Mouse (Mus musculus) kidney, embryonic 14.5 days (tissue): Measurements from ENCODE around the gene Ppm1l. TPM values are rescaled to one million over a fixed set of nuclear protein-coding genes. Genes with fewer than 3 reads are reported as not detected.

Experiments used
- ATAC-seq: fragments of 200-750 bp; cut with Nextera tagmentation; 2 replicates; pipeline ENCODE4 v1.8.0; 2017; ENCODE audit warnings: moderate number of reproducible peaks, mild to moderate bottlenecking, moderate TSS enrichment, moderate library complexity; ENCODE audit not compliant: low FRiP score, low TSS enrichment
- H3K27ac ChIP-seq: fragments of 300-500 bp; sonication (generic); 2 replicates; pipeline ENCODE4 v1.5.1; 2014; ENCODE audit warnings: low read depth, mild to moderate bottlenecking, low read length, moderate library complexity, mixed read lengths
- H3K27me3 ChIP-seq: fragments of 300-500 bp; sonication (generic); 2 replicates; pipeline ENCODE4 v1.6.1; 2014; ENCODE audit warnings: mild to moderate bottlenecking, low read length; ENCODE audit not compliant: control insufficient read depth, insufficient read depth
- H3K36me3 ChIP-seq: fragments of 300-500 bp; sonication (generic); 2 replicates; pipeline ENCODE4 v1.6.1; 2014; ENCODE audit warnings: low read length, mixed read lengths; ENCODE audit not compliant: control insufficient read depth, insufficient read depth
- H3K4me1 ChIP-seq: fragments of 300-500 bp; sonication (generic); 2 replicates; pipeline ENCODE4 v1.6.1; 2014; ENCODE audit warnings: low read length, mixed read lengths; ENCODE audit not compliant: control insufficient read depth, insufficient read depth
- H3K4me2 ChIP-seq: fragments of 300-500 bp; sonication (generic); replicated peaks from 2 replicates; pipeline ENCODE4 v1.6.1; 2014; ENCODE audit warnings: low read depth, mild to moderate bottlenecking, low read length
- H3K4me3 ChIP-seq: fragments of 300-500 bp; sonication (generic); 2 replicates; pipeline ENCODE4 v1.5.1; 2014; ENCODE audit warnings: mild to moderate bottlenecking, low read length
- H3K9ac ChIP-seq: fragments of 300-500 bp; sonication (generic); 2 replicates; pipeline ENCODE4 v1.6.1; 2014; ENCODE audit warnings: low read depth, mild to moderate bottlenecking, low read length, moderate library complexity
- H3K9me3 ChIP-seq: fragments of 300-500 bp; sonication (generic); 2 replicates; pipeline ENCODE4 v1.6.1; 2016; ENCODE audit warnings: low read length; ENCODE audit not compliant: control insufficient read depth
- WGBS: fragments of 180-500 bp; shearing (Covaris S2); extraction: QIAGEN DNeasy Blood & Tissue Kit; methylation state at CpG from one replicate; pipeline ENCODE4 v1.1.7; 2014; 5-methylcytosine and 5-hydroxymethylcytosine counted together
- polyA plus RNA-seq: library from polyadenylated mRNA; unstranded; fragments of >200 nt; fragmentation: Nextera tagmentation; extraction: Ambion mirVana; gene quantifications from 2 replicates; pipeline ENCODE4 v1.2.1, GENCODE M21; 2014

Gene Ppm1l
- polyA plus RNA-seq: 4.8 and 6.7 TPM in 2 replicates

- peaks cover 15% of the 10 kb centered on the region for H3K4me1 ChIP-seq
- H3K27ac ChIP-seq: peak within 1 kb of the TSS; percentile 71
- no peaks in the 10 kb centered on the region for H3K27me3 ChIP-seq
- no peaks in the 10 kb centered on the region for H3K9me3 ChIP-seq
- peak; percentile 97 for ATAC-seq
- under 1% methylated on average over 60 of the region's 80 CpGs for whole genome bisulfite sequencing
- peak within 1 kb of the TSS; percentile 96 for H3K4me2 ChIP-seq
- H3K36me3 ChIP-seq: no peaks in the 10 kb centered on the region
- H3K4me3 ChIP-seq: peak within 1 kb of the TSS; percentile 60
- peak within 1 kb of the TSS; percentile 84 for H3K9ac ChIP-seq
Observed at GRCm38 (mm10) chr3:69316391-69317195, at the start of gene Ppm1l. Gene Ppm1l (plus strand): TSS chr3:69316861.

GRCm38 (mm10) chr3:69271812-69272211, 44.8 kb upstream of the Ppm1l start:
- no peak overlapping the region for H3K27ac ChIP-seq
- no peak for ATAC-seq
- WGBS: 69% methylated on average over 7 of the region's 7 CpGs

GRCm38 (mm10) chr3:69274018-69274663, 42.5 kb upstream of the Ppm1l start:
- no peak overlapping the region for H3K27ac ChIP-seq
- no peaks in the 10 kb centered on the region for H3K36me3 ChIP-seq
- H3K4me1 ChIP-seq: no peaks in the 10 kb centered on the region
- no peak overlapping the region for H3K9ac ChIP-seq
- WGBS: 88% methylated on average over 16 of the region's 16 CpGs
- no peaks in the 10 kb centered on the region for H3K9me3 ChIP-seq
- H3K4me3 ChIP-seq: no peak overlapping the region
- no peak overlapping the region for H3K4me2 ChIP-seq
- H3K27me3 ChIP-seq: no peaks in the 10 kb centered on the region
- no peak for ATAC-seq

More at GRCm38 (mm10) chr3:69271812-69272211, 44.8 kb upstream of the Ppm1l start:
- Histone ChIP-seq H3K4me3 (no peak overlapping the region), H3K27me3 (no peaks in the 10 kb centered on the region), H3K36me3 (no peaks in the 10 kb centered on the region), H3K4me2 (no peak overlapping the region), H3K9me3 (no peaks in the 10 kb centered on the region), H3K4me1 (no peaks in the 10 kb centered on the region), H3K9ac (no peak overlapping the region)

GRCm38 (mm10) chr3:69274664-69275312, 41.9 kb upstream of the Ppm1l start:
- Histone ChIP-seq H3K4me1 (no peaks in the 10 kb centered on the region), H3K36me3 (no peaks in the 10 kb centered on the region), H3K9ac (no peak overlapping the region), H3K27me3 (no peaks in the 10 kb centered on the region), H3K4me2 (no peak overlapping the region), H3K9me3 (no peaks in the 10 kb centered on the region), H3K4me3 (no peak overlapping the region), H3K27ac (no peak overlapping the region)
- WGBS: 86% methylated on average over 15 of the region's 15 CpGs
- no peak for ATAC-seq

- 89% methylated on average over 6 of the region's 6 CpGs for WGBS
- no peaks in the 10 kb centered on the region for H3K9me3 ChIP-seq
Observed at GRCm38 (mm10) chr3:69278648-69279047, 38.0 kb upstream of the Ppm1l start.

GRCm38 (mm10) chr3:69282406-69282805, 34.3 kb upstream of the Ppm1l start:
- Histone ChIP-seq H3K9ac (no peak overlapping the region), H3K27me3 (no peaks in the 10 kb centered on the region), H3K4me3 (no peak overlapping the region), H3K9me3 (no peaks in the 10 kb centered on the region), H3K4me1 (no peaks in the 10 kb centered on the region), H3K27ac (no peak overlapping the region), H3K4me2 (no peak overlapping the region), H3K36me3 (no peaks in the 10 kb centered on the region)
- WGBS: 84% methylated on average over 9 of the region's 9 CpGs
- ATAC-seq: no peak

More at GRCm38 (mm10) chr3:69278648-69279047, 38.0 kb upstream of the Ppm1l start:
- Histone ChIP-seq H3K27ac (no peak overlapping the region), H3K36me3 (no peaks in the 10 kb centered on the region), H3K4me2 (no peak overlapping the region), H3K4me3 (no peak overlapping the region), H3K27me3 (no peaks in the 10 kb centered on the region), H3K9ac (no peak overlapping the region), H3K4me1 (no peaks in the 10 kb centered on the region)
- no peak for ATAC-seq

- Histone ChIP-seq H3K9me3 (no peaks in the 10 kb centered on the region), H3K4me3 (no peak overlapping the region), H3K27me3 (no peaks in the 10 kb centered on the region), H3K4me1 (no peaks in the 10 kb centered on the region), H3K9ac (no peak overlapping the region), H3K27ac (no peak overlapping the region), H3K36me3 (no peaks in the 10 kb centered on the region), H3K4me2 (no peak overlapping the region)
- no peak for ATAC-seq
- 71% methylated on average over 7 of the region's 7 CpGs for WGBS
Observed at GRCm38 (mm10) chr3:69283085-69283847, 33.4 kb upstream of the Ppm1l start.

- no peak overlapping the region for H3K27ac ChIP-seq
- H3K27me3 ChIP-seq: no peaks in the 10 kb centered on the region
- H3K4me3 ChIP-seq: no peak overlapping the region
- ATAC-seq: no peak
- H3K4me1 ChIP-seq: no peaks in the 10 kb centered on the region
- no peaks in the 10 kb centered on the region for H3K9me3 ChIP-seq
- no peak overlapping the region for H3K4me2 ChIP-seq
- H3K9ac ChIP-seq: no peak overlapping the region
- WGBS: 67% methylated on average over 14 of the region's 14 CpGs
- H3K36me3 ChIP-seq: no peaks in the 10 kb centered on the region
Observed at GRCm38 (mm10) chr3:69289833-69290232, 26.8 kb upstream of the Ppm1l start.
